Mouse (Mus musculus) lung, embryonic 15.5 days (tissue): Measurements from ENCODE around the gene H2-D1. TPM values are rescaled to one million over a fixed set of nuclear protein-coding genes. Genes with fewer than 3 reads are reported as not detected.
"Not testable (repeated sequence)": the region's sequence is repeated elsewhere in the genome, so short reads cannot be mapped to it uniquely, and the experiment has no call there.

Source experiments
- ATAC-seq: fragments of 200-750 bp; cut with Nextera tagmentation; 2 replicates; pipeline ENCODE4 v1.8.0; 2017; ENCODE audit warnings: moderate number of reproducible peaks, borderline replicate concordance; ENCODE audit not compliant: low FRiP score, low TSS enrichment; ENCODE audit errors: extremely low read depth
- H3K27ac ChIP-seq: fragments of 300-500 bp; sonication (generic); 2 replicates; pipeline ENCODE4 v1.5.1; 2015; ENCODE audit warnings: moderate library complexity, mild to moderate bottlenecking, inconsistent platforms
- H3K27me3 ChIP-seq: fragments of 300-500 bp; sonication (generic); 2 replicates; pipeline ENCODE4 v1.6.1; 2015; ENCODE audit warnings: inconsistent platforms
- H3K36me3 ChIP-seq: fragments of 300-500 bp; sonication (generic); 2 replicates; pipeline ENCODE4 v1.6.1; 2015; ENCODE audit warnings: inconsistent platforms
- H3K4me1 ChIP-seq: fragments of 300-500 bp; sonication (generic); 2 replicates; pipeline ENCODE4 v1.6.1; 2015; ENCODE audit warnings: inconsistent platforms
- H3K4me2 ChIP-seq: fragments of 300-500 bp; sonication (generic); 2 replicates; pipeline ENCODE4 v1.6.1; 2015; ENCODE audit warnings: inconsistent platforms, mild to moderate bottlenecking, moderate library complexity
- H3K4me3 ChIP-seq: fragments of 300-500 bp; sonication (generic); 2 replicates; pipeline ENCODE4 v1.5.1; 2015; ENCODE audit warnings: mild to moderate bottlenecking, inconsistent platforms
- H3K9ac ChIP-seq: fragments of 300-500 bp; sonication (generic); 2 replicates; pipeline ENCODE4 v1.6.1; 2015; ENCODE audit warnings: inconsistent platforms
- H3K9me3 ChIP-seq: fragments of 300-500 bp; sonication (generic); 2 replicates; pipeline ENCODE4 v1.6.1; 2016; ENCODE audit warnings: inconsistent platforms
- WGBS: fragments of 180-500 bp; shearing (Covaris S2); methylation state at CpG from one replicate; pipeline ENCODE4 v1.1.7; 2015; 5-methylcytosine and 5-hydroxymethylcytosine counted together
- microRNA-seq: library from miRNA; unstranded; fragments of <30 nt; microRNA quantifications from one replicate; pipeline ENCODE4, GENCODE M21; 2016
- polyA plus RNA-seq: library from polyadenylated mRNA; unstranded; fragments of >200 nt; fragmentation: Nextera tagmentation; extraction: Ambion mirVana; gene quantifications from 2 replicates; pipeline ENCODE4 v1.2.1, GENCODE M21; 2015

H2-D1 gene
- polyA plus RNA-seq, 1 experiment from 2014 or later, result 138 TPM

- H3K4me2 ChIP-seq, H3K27ac ChIP-seq, H3K36me3 ChIP-seq, H3K9ac ChIP-seq, H3K4me1 ChIP-seq, H3K4me3 ChIP-seq, ATAC-seq, H3K27me3 ChIP-seq, H3K9me3 ChIP-seq: not testable (repeated sequence)
- WGBS, result 81% methylated on average over 7 of the region's 7 CpGs
Measured at GRCm38 (mm10) chr17:35300261-35300945, 37.9 kb downstream of the H2-D1 start.

- no peak; the same call in 1 of the 2 replicates for ATAC-seq
- Histone ChIP-seq H3K27ac (no peak overlapping the region), H3K4me1 (no peaks in the 10 kb centered on the region), H3K9me3 (no peaks in the 10 kb centered on the region), H3K4me3 (no peak overlapping the region), H3K9ac (no peak overlapping the region), H3K4me2 (no peak overlapping the region), H3K36me3 (no peaks in the 10 kb centered on the region), H3K27me3 (no peaks in the 10 kb centered on the region)
- 29% methylated on average over 13 of the region's 13 CpGs for WGBS
Measured at GRCm38 (mm10) chr17:35301645-35302258, 39.2 kb downstream of the H2-D1 start.

- Histone ChIP-seq H3K36me3 (no peaks in the 10 kb centered on the region), H3K4me1 (no peaks in the 10 kb centered on the region), H3K27ac (no peak overlapping the region), H3K4me2 (no peak overlapping the region), H3K27me3 (no peaks in the 10 kb centered on the region), H3K9me3 (no peaks in the 10 kb centered on the region), H3K4me3 (no peak overlapping the region), H3K9ac (no peak overlapping the region)
- no peak for ATAC-seq
- 70% methylated on average over 2 of the region's 2 CpGs for WGBS
Measured at GRCm38 (mm10) chr17:35303271-35303670, 40.7 kb downstream of the H2-D1 start.

- Histone ChIP-seq H3K9ac (no peak overlapping the region), H3K27ac (no peak overlapping the region), H3K9me3 (no peaks in the 10 kb centered on the region), H3K4me1 (no peaks in the 10 kb centered on the region), H3K4me2 (no peak overlapping the region), H3K4me3 (no peak overlapping the region), H3K27me3 (no peaks in the 10 kb centered on the region), H3K36me3 (no peaks in the 10 kb centered on the region)
- WGBS, result 76% methylated on average over 10 of the region's 10 CpGs
- no peak for ATAC-seq
Measured at GRCm38 (mm10) chr17:35303756-35304350, 41.3 kb downstream of the H2-D1 start.

GRCm38 (mm10) chr17:35304478-35304877 lies 41.9 kb downstream of the H2-D1 start:
- H3K27me3 ChIP-seq, result no peaks in the 10 kb centered on the region; the same call in 1 of the 2 replicates
- no peaks in the 10 kb centered on the region for H3K9me3 ChIP-seq
- H3K4me3 ChIP-seq, result no peak overlapping the region
- H3K27ac ChIP-seq, result no peak overlapping the region
- H3K36me3 ChIP-seq, result no peaks in the 10 kb centered on the region
- H3K9ac ChIP-seq, result no peak overlapping the region
- no peak overlapping the region for H3K4me2 ChIP-seq
- no peak for ATAC-seq
- no peaks in the 10 kb centered on the region for H3K4me1 ChIP-seq
- WGBS, result 49% methylated on average over 6 of the region's 6 CpGs

GRCm38 (mm10) chr17:35304921-35305320 lies 42.4 kb downstream of the H2-D1 start:
- 0 out of 2 replicates have a peak, but pooled peaks have one; percentile 27 for ATAC-seq
- 65% methylated on average over 8 of the region's 8 CpGs for WGBS
- not testable (repeated sequence) for H3K4me2 ChIP-seq

More at GRCm38 (mm10) chr17:35304921-35305320, 42.4 kb downstream of the H2-D1 start:
- H3K4me1 ChIP-seq, H3K36me3 ChIP-seq, H3K27ac ChIP-seq, H3K9ac ChIP-seq, H3K9me3 ChIP-seq, H3K27me3 ChIP-seq, H3K4me3 ChIP-seq: not testable (repeated sequence)

Small RNA genes within 50 kb of the gene (microRNA-seq; reads per million reads assigned to microRNA genes)
- gene Mir6975, result 1.1 reads per million
- gene Mir8094, result not detected

Other genes starting within 250 kb of the H2-D1 start
- gene Vwa7, start 246.2 kb upstream of the H2-D1 start, polyA plus RNA-seq, result 0.14 and 0.25 TPM in 2 replicates
- gene Sapcd1, start 234.7 kb upstream of the H2-D1 start, polyA plus RNA-seq, result 7.2 and 7.7 TPM in 2 replicates
- 4.4 TPM in 2 replicates for gene Msh5, start 216.0 kb upstream of the H2-D1 start, polyA plus RNA-seq
- 283 and 300 TPM in 2 replicates for gene Clic1, start 212.8 kb upstream of the H2-D1 start, polyA plus RNA-seq
- gene Ddah2, start 203.7 kb upstream of the H2-D1 start, polyA plus RNA-seq, result 330 and 333 TPM in 2 replicates
- gene Ly6g6c, start 197.3 kb upstream of the H2-D1 start, polyA plus RNA-seq, result 0.36 and 0.39 TPM in 2 replicates
- gene Mpig6b, start 196.5 kb upstream of the H2-D1 start, polyA plus RNA-seq, result 0.67 and 0.93 TPM in 2 replicates
- gene Ly6g6e, start 185.8 kb upstream of the H2-D1 start, polyA plus RNA-seq, result 0.96 and 1.2 TPM in 2 replicates
- 5.2 and 6.7 TPM in 2 replicates for gene Ly6g6d, start 184.7 kb upstream of the H2-D1 start, polyA plus RNA-seq
- gene Ly6g6f, start 177.1 kb upstream of the H2-D1 start, polyA plus RNA-seq, result 0.23 and 0.51 TPM in 2 replicates
- gene Abhd16a, start 173.5 kb upstream of the H2-D1 start, polyA plus RNA-seq, result 94.8 and 95.6 TPM in 2 replicates
- gene Ly6g5c, start 154.5 kb upstream of the H2-D1 start, polyA plus RNA-seq, result not detected in 2 replicates
- gene Ly6g5b, start 147.3 kb upstream of the H2-D1 start, polyA plus RNA-seq, result 0.79 and 0.95 TPM in 2 replicates
- 17.7 and 18.0 TPM in 2 replicates for gene Gpank1, start 141.3 kb upstream of the H2-D1 start, polyA plus RNA-seq
- gene Csnk2b, start 140.7 kb upstream of the H2-D1 start, polyA plus RNA-seq, result 265 TPM in 2 replicates
- 9.6 and 9.7 TPM in 2 replicates for gene D17H6S53E, start 136.4 kb upstream of the H2-D1 start, polyA plus RNA-seq
- gene Apom, start 130.7 kb upstream of the H2-D1 start, polyA plus RNA-seq, result 1.0 and 3.9 TPM in 2 replicates
- 48.6 and 51.2 TPM in 2 replicates for gene Bag6, start 127.6 kb upstream of the H2-D1 start, polyA plus RNA-seq
- 169 and 179 TPM in 2 replicates for gene Prrc2a, start 97.8 kb upstream of the H2-D1 start, polyA plus RNA-seq
- gene Aif1, start 86.7 kb upstream of the H2-D1 start, polyA plus RNA-seq, result 6.9 and 9.0 TPM in 2 replicates
- gene Lst1, start 74.3 kb upstream of the H2-D1 start, polyA plus RNA-seq, result 12.1 and 13.0 TPM in 2 replicates
- 0.65 and 2.2 TPM in 2 replicates for gene Ltb, start 68.3 kb upstream of the H2-D1 start, polyA plus RNA-seq
- 0.16 TPM in 1 of 2 replicates, not detected in the other for gene Tnf, start 60.7 kb upstream of the H2-D1 start, polyA plus RNA-seq
- gene Lta, start 57.4 kb upstream of the H2-D1 start, polyA plus RNA-seq, result 0.11 and 0.21 TPM in 2 replicates
- gene Gm16181, start 41.9 kb upstream of the H2-D1 start, polyA plus RNA-seq, result 0.70 and 0.75 TPM in 2 replicates
- gene Atp6v1g2, start 29.1 kb upstream of the H2-D1 start, polyA plus RNA-seq, result 3.4 and 4.3 TPM in 2 replicates
- gene Nfkbil1, start 26.9 kb upstream of the H2-D1 start, polyA plus RNA-seq, result 13.2 and 13.4 TPM in 2 replicates
- 512 and 523 TPM in 2 replicates for gene Ddx39b, start 21.0 kb upstream of the H2-D1 start, polyA plus RNA-seq
- gene H2-Q1, start 57.7 kb downstream of the H2-D1 start, polyA plus RNA-seq, result 0.20 and 0.24 TPM in 2 replicates
- gene H2-Q2, start 79.5 kb downstream of the H2-D1 start, polyA plus RNA-seq, result 6.6 and 7.1 TPM in 2 replicates
- 6.3 and 7.6 TPM in 2 replicates for gene H2-Q4, start 116.9 kb downstream of the H2-D1 start, polyA plus RNA-seq
- gene H2-Q6, start 162.1 kb downstream of the H2-D1 start, polyA plus RNA-seq, result 0.76 and 1.1 TPM in 2 replicates
- 6.9 and 8.3 TPM in 2 replicates for gene H2-Q7, start 176.4 kb downstream of the H2-D1 start, polyA plus RNA-seq
- gene H2-Q10, start 207.4 kb downstream of the H2-D1 start, polyA plus RNA-seq, result 0.64 and 1.7 TPM in 2 replicates
- 0.11 and 0.14 TPM in 2 replicates for gene Pou5f1, start 243.3 kb downstream of the H2-D1 start, polyA plus RNA-seq